Mouse (Mus musculus) urinary bladder, postnatal 36 days (tissue): Measurements from ENCODE around the gene Ube2j1.

Experiments
- DNase-seq, 2 experiments: peaks; one replicate each; pipeline ENCODE4 v3.0.0; 2022; ENCODE audit warnings: low spot score in 2 of 2, mixed read lengths in 1 of 2

Gene Ube2j1

DNA sequence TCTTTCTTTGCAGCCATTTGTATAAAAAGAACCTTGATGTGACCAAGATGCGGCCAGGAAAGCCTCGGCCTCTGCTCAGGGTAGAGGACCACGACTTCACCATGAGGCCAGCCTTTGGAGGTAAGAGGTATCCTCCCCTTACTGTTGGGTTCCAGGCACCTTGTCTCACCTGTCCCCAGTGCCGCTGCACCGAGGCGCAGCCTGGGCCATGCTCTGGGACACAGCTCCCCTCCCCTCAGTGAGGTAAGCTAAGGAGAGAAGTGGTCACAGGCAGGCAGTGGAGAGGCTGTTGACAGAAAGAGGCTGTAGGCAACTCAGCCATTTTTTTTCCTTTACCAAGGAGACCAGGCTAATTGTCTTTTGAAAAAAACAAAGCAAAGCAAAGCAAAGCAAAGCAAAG, 40.1 kb downstream of the Ube2j1 start:
- DNase-seq: no peak

- no peak for DNase-seq
These were observed 41.4 kb downstream of the Ube2j1 start for GRCm38 (mm10) chr4:33072526-33073161.

DNA sequence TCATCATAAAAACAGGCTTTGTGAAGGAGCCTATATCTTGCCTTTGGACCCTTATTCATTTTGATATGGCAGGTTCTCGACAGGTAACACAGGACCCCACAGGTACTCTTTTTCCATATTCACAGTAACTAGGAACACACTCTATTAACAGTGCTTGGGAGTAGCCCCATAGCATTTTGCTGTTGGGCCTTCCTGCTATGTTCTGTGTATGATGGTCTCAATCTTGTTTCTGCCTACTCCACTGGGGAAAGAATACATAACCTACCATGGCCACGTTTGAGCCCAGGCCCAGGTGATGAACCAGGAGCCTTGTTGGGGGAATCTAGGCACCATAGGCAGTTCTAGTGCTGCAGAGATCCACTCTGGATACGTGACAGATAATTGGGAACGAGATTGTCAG, 43.2 kb downstream of the Ube2j1 start:
- DNase-seq: no peak

- no peak for DNase-seq
These were observed 43.6 kb downstream of the Ube2j1 start for GRCm38 (mm10) chr4:33074851-33075250.

GRCm38 (mm10) chr4:33075776-33076524, 44.7 kb downstream of the Ube2j1 start:
- no peak for DNase-seq

GRCm38 (mm10) chr4:33077161-33077560, 45.9 kb downstream of the Ube2j1 start:
- no peak for DNase-seq

DNA sequence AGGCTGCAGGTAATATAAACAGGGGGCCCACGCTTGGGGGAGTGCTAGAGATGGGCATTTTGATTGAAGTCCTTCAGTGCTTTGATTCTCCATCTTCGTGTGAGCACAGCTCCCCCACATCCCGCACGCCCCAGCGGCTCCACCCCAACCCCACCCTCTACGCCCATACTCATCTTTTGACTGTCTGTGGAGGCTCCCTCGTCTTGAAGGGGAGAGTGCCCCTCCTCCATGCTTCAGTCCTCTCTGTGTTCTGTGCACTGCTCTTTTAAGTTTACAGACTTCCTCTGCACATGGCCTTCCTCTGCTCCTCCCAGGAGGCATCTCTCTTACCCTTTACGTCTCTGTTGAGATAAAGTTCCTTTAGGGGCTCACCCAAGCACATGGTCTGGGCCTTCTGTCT, 46.5 kb downstream of the Ube2j1 start:
- no peak for DNase-seq

DNA sequence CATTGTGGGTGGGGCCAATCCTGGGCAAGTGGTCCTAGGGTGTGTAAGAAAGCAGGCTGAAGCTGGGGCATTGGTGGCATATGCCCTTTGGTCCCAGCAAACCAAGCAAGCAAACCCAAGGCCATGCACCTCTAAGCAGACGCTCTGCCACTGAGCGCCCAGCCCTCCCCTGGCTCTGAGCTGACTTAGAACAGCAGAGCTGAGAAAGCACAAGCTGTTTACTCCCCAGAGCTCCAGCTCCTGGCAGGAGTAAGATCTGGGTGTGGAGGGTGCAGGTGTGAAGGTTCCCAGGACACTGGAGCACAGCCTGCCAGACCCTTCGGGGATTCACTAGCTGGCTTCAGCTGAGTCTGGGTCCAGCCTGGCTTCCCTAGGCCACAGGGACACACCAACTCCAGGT, 47.3 kb downstream of the Ube2j1 start:
- no peak for DNase-seq

GRCm38 (mm10) chr4:33099118-33099694, 68.0 kb downstream of the Ube2j1 start:
- no peak for DNase-seq
